ENCODE assay signal across 7 mouse cellular contexts in genomic region chr10:128548947-128549681, GRCm38 (mm10). TPM values are rescaled to one million over a fixed set of nuclear protein-coding genes. Genes with fewer than 3 reads are reported as not detected.
DNase-seq lines count a peak whose midpoint lies in the region; ATAC-seq and TF ChIP-seq lines count a peak whose summit lies in the region.

Rpl41 (minus strand) TSS chr10:128549305.

- peak within 1 kb of the TSS; percentile 89 for H3K27ac ChIP-seq in intestine, postnatal 0 days (ENCODE audit: low read depth, low read length)
- peak within 1 kb of the TSS; percentile 96 for H3K27ac ChIP-seq in midbrain, embryonic 12.5 days (replicated peaks)
- peak within 1 kb of the TSS; percentile 73 for H3K27ac ChIP-seq in small intestine, adult 2 months (ENCODE audit: insufficient read depth, low read depth, low read length)

- no peaks in the 10 kb centered on the region for H3K9me3 ChIP-seq in intestine, postnatal 0 days (ENCODE audit: control insufficient read depth)
- no peaks in the 10 kb centered on the region for H3K9me3 ChIP-seq in midbrain, embryonic 12.5 days

- no peaks in the 10 kb centered on the region for H3K4me1 ChIP-seq in intestine, postnatal 0 days (replicated peaks; ENCODE audit: control insufficient read depth, insufficient read depth, low read length)
- peaks cover 14% of the 10 kb centered on the region for H3K4me1 ChIP-seq in midbrain, embryonic 12.5 days
- H3K4me1 ChIP-seq in small intestine, adult 2 months (ENCODE audit: control insufficient read depth, insufficient read depth, insufficient read length, low read length): peaks cover 2% of the 10 kb centered on the region; the same call in 1 of the 2 replicates

- H3K27me3 ChIP-seq in intestine, postnatal 0 days (replicated peaks; ENCODE audit: control insufficient read depth, insufficient read depth, low read length): no peaks in the 10 kb centered on the region
- no peaks in the 10 kb centered on the region for H3K27me3 ChIP-seq in midbrain, embryonic 12.5 days
- no peaks in the 10 kb centered on the region for H3K27me3 ChIP-seq in small intestine, adult 2 months (ENCODE audit: control insufficient read depth, insufficient read depth, low read length)

- TF ChIP-seq CTCF in intestine, postnatal 0 days (IDR thresholded peaks at IDR 0.05; ENCODE audit: low read depth): no peak
- no peak for TF ChIP-seq CTCF in small intestine, adult 2 months (IDR thresholded peaks at IDR 0.05; ENCODE audit: extremely low read depth, insufficient read length, insufficient replicate concordance, low read depth, low read length)

- peak within 1 kb of the TSS; percentile 88 for H3K4me2 ChIP-seq in intestine, postnatal 0 days (replicated peaks; ENCODE audit: low read depth)
- H3K4me2 ChIP-seq in midbrain, embryonic 12.5 days (replicated peaks): peak within 1 kb of the TSS; percentile 76

- under 1% methylated on average over 31 of the region's 31 CpGs for WGBS in intestine, postnatal 0 days
- under 1% methylated on average over 31 of the region's 31 CpGs for WGBS in midbrain, embryonic 12.5 days
- under 1% methylated on average over 31 of the region's 31 CpGs for WGBS in small intestine, adult 2 months

- H3K9ac ChIP-seq in intestine, postnatal 0 days (ENCODE audit: low read depth, low read length): peak within 1 kb of the TSS; percentile 88
- H3K9ac ChIP-seq in midbrain, embryonic 12.5 days (replicated peaks): peak within 1 kb of the TSS; percentile 81

- TF ChIP-seq POLR2A in small intestine, adult 2 months (IDR thresholded peaks at IDR 0.05; ENCODE audit: low read depth, low read length): peak; percentile 95

- H3K36me3 ChIP-seq in intestine, postnatal 0 days (ENCODE audit: control insufficient read depth, insufficient read depth): peaks cover 17% of the 10 kb centered on the region
- H3K36me3 ChIP-seq in midbrain, embryonic 12.5 days: peaks cover 15% of the 10 kb centered on the region
- H3K36me3 ChIP-seq in small intestine, adult 2 months (ENCODE audit: control insufficient read depth, insufficient read depth, low read length): peaks cover 13% of the 10 kb centered on the region

- H3K4me3 ChIP-seq in intestine, postnatal 0 days (ENCODE audit: low read depth, low read length): peak within 1 kb of the TSS; percentile 77
- peak within 1 kb of the TSS; percentile 61 for H3K4me3 ChIP-seq in midbrain, embryonic 12.5 days
- peak within 1 kb of the TSS; percentile 85 for H3K4me3 ChIP-seq in small intestine, adult 2 months (ENCODE audit: low read depth, low read length)

- peak; percentile 93 for DNase-seq in adrenal gland, adult 8-10 months
- peak; percentile 93 for DNase-seq in embryo, embryonic 9.5 days (ENCODE audit: extremely low spot score)
- DNase-seq in gastrocnemius, postnatal 4 days (ENCODE audit: low spot score in 2 of 2): peak; percentile 80 to 91
- DNase-seq in left cerebral cortex, postnatal 4 days: peak; percentile 93

- intact Hi-C loops in left cerebral cortex, postnatal 4 days (cut with DNase I): no loop called here

- peak; percentile 87 for ATAC-seq in intestine, postnatal 0 days
- ATAC-seq in midbrain, embryonic 12.5 days (ENCODE audit: low FRiP score, low read depth): peak; percentile 87

RNA-seq across cellular contexts. Expression of gene Rpl41, which starts in this region (rescaled TPM):
- 1,000 to 10,000 TPM; 2,263 to 2,673 (median 2,524) TPM for total RNA-seq in adrenal gland, adult 8-10 months (2022)
- 1,000 to 10,000 TPM; 2,741 to 3,076 TPM for total RNA-seq in gastrocnemius, postnatal 4 days (2021)
- polyA plus RNA-seq in intestine, postnatal 0 days (2015; fragmentation: Nextera tagmentation; extraction: Ambion mirVana): 2,426 and 2,428 TPM in 2 replicates
- total RNA-seq in left cerebral cortex, postnatal 4 days (2021): 1,000 to 10,000 TPM; 2,825 to 2,926 TPM
- polyA plus RNA-seq in midbrain, embryonic 12.5 days (2016; fragmentation: Nextera tagmentation; extraction: Ambion mirVana): 2,391 and 2,602 TPM in 2 replicates
- 1,613 and 1,655 TPM in 2 replicates for polyA plus RNA-seq in small intestine, adult 2 months (2012; rRNA removed)

Comparison
In these comparisons a context has a peak if more than half of its experiments do, and no peak if none do; other contexts are left out.
1. Peak in every context shown above with its lines: DNase-seq, ATAC-seq, H3K4me3 ChIP-seq and H3K27ac ChIP-seq.